Mouse (Mus musculus) ovary, postnatal 10 days (tissue): ENCODE results near the gene Pla2g4b.

Experiments
- DNase-seq: peaks from one replicate; pipeline ENCODE4 v3.0.0; 2022; ENCODE audit warnings: low spot score

Pla2g4b gene

DNA sequence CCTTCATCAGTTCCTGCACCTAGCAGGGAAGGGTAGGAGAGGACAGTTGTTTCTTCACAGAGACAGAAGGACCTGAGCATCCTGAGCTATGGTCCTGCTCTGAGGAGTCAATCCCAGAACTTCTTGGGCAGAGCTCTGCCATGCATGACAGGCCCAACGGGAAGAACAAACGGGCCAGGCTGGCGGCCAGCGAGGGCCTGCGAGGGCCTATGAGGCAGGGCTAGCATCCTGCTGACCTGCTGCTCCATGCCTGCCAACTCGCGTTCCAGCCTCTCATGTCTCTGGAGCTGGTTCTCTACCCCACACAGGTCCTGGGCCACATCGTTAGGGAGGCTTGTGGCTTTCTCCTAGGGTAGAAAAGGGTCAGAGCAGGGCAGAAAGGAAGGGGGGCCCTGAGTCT lies 29.0 kb downstream of the Pla2g4b start:
- DNase-seq = no peak

DNA sequence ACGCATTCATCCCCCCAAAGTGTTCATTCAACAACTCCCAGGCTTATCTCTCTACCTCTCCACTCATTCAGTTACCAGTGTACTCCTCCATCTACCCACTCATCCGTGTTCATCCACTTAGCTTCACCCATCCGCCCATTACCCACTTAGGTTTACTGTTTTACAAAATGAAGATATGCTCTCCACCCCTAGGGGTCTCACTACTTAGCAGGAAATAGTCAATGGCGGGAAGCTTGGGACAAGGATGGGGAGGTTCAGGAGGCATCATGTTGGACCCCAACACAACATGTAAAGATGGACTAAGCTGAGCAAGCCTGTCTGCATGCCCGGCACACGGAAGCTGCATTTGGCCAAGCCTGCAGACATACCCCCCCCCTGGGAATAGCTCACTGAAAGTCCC lies 31.4 kb downstream of the Pla2g4b start:
- no peak for DNase-seq

DNA sequence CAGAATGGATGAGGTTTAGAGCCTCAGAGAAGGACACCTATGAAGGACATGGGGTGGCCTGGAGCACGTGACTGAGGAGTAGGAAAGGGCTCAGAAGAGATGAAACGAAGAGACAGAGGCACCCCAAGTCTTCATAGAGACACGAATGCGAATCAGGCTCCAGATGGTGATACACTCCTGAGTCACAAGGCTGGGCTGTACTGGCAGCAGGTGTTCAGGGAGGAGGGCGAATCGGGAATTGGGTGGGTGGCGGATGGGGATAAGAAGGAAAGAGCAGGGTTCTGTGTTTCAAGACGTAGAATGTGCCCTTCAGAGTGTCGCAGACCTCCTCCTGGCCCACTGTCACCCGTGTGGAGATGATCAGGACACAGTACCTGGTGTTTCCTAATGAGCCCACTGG lies 32.0 kb downstream of the Pla2g4b start:
- DNase-seq = no peak

DNA sequence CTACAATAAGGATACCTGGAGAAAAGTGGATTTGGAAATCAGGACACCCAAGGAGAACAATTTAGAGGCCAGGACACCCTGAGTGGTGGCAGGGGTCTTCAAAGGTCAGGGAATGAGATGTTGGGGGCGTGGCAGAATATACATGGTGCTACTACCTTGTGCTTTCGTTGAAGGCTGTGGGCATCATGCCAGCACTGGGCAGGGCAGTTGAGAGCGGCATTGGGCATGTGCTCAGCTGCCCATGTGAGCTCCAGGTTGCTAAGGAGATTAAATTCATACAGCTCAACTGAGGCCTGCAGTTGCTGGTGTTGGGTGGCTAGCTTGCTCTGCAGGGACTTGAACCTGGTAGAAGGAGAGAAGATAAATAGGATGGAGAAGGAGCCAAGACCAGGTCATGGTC lies 33.0 kb downstream of the Pla2g4b start:
- no peak for DNase-seq

DNA sequence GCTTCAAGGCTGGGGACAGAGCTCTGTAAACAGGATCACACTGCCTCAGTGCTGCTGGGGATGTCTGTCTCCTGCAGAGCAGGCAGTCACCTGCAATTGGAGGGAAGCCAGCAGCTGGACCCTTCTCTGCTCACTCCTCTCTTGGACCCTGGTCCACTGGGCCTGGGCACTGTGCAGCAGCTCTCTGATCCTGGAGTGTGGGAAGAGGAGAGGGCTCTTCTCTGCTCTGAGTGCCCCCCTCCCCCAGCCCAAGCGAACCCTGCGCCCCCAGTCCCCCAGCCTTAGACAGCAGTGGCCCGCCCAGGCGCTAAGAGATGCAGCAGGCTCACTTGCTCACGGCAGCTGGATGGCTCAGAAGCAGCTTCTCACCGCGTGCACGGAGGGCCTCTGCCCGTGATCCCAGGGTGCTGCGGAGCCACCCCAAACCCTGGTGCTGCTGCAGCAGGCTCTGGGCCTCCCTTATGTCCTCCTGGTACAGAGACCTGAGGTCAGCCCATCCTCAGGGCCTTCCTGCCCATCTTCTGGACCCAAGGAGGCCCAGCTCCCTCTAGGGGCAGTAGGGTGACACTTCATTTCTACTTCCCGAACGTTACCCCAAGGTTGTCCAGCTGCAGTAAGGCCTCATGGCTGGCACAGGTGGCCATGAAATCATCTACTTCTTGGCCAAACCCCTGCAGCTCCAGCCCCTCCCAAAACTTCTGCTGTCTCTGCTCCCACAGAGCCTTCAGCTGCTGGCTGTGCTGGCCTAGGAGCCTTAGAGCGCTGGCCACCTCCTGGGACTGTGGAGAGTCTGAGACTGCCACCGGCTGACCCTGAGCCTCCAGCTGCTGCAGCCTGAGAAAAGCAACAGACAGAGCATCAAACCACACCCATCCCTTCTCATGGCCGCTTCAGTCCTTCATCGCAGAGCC lies 35.6 kb downstream of the Pla2g4b start:
- no peak for DNase-seq

DNA sequence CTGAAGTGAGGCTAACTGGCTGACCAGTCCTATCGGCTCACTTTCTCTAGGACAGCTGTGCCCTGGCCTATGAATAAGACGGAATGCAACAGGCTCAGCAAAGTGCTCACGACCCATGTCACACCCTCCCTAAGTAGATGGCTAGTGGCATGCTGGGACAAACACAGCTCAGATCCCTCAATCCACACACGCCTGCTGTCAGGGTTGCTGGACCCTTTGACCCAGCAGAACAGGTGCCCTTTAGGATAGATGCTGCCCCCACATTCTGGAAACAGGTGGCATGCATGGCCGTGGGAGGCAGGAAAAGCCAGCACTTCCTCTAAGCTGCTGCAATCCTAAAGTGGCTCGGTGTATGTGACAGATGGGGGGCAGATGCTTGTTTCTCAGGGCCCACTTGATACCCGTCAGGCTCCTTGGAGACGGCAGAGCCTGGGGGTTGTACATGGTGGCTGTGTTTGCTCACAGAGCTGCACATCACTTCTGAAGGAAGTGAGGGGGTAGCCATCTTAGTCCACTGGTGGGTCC lies 36.3 kb downstream of the Pla2g4b start:
- DNase-seq = no peak

DNA sequence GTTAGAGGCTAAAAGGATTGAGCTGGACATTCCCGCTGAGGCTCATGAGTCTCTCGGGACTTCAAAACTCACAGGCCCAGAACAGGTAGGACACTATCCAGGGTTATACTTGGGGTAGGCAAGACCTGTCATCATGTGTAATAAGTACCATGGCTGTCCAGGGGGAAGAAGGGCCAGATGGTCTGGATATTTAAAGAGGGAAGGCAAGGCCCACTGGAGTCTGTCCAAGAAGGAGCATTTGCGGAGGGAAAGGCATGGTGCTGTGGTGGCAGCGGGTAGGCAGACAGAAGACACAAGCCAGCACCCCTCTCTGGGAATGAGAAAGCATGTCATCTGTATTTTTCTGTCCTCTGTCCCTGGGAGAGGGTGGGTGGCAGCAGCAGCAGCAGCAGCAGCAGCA lies 40.9 kb downstream of the Pla2g4b start:
- DNase-seq = no peak

DNA sequence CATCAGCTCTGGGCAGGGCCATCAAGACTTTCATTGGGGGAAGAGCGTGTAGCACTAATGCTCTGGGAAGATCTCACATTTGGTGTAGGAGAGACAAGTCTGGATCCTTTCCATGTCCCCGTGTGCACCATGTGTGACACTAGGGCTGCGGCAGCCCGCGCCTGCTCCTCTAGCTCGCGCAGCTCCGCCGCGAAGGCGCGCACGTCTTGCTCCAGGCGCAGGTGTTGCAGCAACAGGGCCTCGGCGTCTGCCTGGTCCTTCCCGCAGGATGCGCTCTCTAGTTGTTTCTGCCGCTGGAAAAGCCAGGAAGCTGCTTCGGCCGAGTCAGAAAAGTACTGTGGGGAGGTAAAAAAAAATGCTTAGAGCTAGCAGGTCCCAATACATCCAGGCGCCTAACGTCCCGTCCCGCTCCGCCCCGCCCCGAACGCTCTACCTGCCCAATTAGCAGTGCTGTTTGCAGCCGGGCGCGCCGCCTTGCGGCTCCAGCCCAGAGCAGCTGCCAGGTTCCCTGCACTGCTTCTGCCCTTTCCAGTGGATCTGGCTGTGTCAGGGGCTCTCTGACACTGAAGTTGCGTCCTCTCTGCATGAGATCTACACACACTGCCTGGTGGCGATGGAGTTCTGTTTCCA lies 43.0 kb downstream of the Pla2g4b start:
- DNase-seq = no peak

DNA sequence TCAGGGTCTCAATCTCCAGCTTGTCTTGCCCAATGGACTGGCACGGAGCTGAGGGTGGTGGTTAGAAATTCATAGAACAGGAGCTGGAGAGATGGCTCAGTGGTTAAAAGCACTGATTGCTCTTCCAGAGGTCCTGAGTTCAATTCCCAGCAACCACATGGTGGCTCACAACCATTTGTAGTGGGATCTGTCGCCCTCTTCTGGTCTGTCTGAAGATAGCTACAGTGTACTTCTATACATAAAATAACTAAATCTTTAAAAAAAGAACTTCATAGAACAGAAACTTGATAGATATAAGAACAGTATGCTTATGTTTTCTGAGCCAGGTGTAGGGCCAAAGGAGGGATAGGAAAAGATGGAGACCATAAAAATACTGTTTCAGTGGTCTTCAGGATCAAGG lies 49.2 kb downstream of the Pla2g4b start:
- DNase-seq = no peak

DNA sequence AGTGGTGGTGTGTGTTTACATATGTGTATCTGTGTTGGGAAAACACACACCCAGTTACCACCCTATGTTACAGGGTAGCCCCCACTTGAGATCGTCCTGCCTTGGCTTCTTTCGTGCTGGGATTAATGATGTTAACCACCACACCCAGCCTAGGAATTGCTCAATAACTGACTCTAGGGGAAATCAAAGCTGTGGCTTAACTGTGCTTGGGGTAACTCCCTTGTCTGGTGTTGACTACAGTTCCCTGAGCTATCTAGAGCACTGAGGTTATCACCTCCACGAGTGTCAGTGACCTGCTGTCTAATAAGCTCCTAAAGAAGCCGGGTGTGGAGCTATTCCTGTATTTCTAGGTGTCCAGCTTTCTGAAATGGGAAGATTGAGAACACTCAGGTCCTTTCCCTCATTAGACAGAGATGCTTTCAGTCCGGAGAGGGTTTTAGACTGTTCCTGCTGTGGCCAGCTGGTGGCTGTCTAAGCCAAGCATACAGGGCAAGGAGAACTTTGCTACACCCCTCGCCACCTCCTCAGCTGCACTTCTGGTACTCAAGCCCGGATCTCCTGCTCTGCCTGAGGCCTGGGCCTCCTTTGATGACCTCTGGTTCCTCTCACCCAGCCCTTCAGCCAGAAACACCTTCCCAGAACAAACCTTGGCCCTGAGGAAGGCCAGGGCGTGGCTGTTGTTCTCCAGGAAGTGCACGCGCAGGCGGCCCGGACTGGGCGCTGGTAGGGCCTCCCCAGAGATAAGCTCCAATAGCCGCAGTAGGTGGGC lies 51.6 kb downstream of the Pla2g4b start:
- no peak for DNase-seq

DNA sequence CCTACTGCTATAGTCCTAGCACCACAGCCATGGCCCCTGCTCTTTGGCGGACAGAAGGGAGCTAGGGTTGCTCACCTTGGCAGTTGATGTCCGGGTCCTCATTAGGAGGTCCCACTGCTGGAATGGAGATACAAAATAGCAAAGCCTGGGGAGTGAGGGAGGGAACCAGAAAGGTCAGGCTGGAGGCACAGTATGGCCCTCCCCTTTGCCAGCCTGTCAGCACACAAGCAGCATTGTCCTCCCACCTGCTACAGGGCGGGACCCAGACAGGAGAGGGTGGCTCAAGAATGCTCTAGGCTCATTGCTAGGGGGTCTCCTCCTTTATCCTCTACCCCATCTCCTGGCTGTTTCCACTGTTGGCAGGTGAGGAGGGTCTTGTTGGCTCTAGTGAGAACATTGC lies 52.8 kb downstream of the Pla2g4b start:
- no peak for DNase-seq

DNA sequence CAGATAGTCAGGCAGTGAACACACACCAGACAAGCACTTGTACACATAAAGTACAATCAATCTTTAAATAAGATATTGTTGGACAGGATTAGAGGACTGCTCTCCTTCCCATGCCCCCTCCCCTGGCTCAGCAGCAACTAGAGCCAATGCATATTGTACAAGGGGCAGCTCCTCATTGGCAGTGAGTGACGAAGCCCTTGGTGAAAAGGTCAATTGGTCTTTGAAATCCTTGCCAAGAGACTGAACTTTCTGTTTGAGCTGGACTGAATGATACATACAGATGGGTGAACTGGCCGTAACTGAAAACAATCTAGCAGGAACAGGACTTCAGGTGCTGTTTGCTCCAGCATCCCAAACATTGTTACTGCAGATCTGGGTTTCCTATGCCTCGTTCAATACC lies 54.2 kb downstream of the Pla2g4b start:
- no peak for DNase-seq

DNA sequence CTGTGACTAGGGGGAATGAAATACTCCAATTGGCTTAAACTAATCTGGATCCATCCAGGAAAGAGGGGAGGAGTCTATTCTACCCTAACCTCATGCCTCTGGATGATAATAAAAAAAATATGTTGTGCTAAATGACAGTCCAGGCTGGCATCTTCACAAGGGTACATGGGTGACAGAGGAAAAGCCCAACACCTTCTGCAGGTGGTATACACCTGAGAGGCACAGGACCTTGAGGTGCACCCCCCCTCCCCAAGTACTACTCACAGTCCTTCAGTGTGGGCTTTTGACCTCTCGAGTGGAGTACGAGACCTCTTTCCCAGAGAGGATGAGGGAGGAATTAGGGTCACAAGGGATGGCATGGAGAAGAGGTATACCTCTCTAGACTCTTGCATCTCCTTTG lies 54.7 kb downstream of the Pla2g4b start:
- no peak for DNase-seq

DNA sequence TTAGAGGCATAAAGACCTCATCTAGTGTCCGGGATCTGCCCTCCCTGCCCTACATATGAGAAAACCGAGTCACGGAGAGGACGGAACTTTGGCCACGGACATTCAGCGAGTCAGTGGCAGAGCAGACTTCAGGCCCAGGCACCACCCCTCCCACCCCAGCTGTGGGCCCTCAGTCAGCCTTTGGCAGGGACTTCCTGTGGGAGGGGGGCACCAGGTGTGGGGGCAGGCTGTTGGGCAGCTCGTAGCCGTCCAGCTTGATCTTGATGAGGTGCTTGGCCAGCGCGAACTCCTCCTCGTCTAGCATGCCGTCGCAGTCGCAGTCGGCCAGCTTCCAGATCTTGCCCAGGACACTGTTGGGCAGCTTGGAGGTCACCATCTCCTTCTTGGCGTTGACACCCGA lies 57.8 kb downstream of the Pla2g4b start:
- no peak for DNase-seq
